Mouse (Mus musculus) bone marrow macrophage, adult 2 months (primary cell): ENCODE measurements around the gene Tjp1.

ENCODE experiments used
- CTCF ChIP-seq: IDR thresholded peaks from 2 replicates; pipeline ENCODE4 v1.5.1; 2012; ENCODE audit warnings: low read depth, mild to moderate bottlenecking, low read length, moderate library complexity
- POLR2A ChIP-seq: IDR thresholded peaks from 2 replicates; pipeline ENCODE4 v1.6.1; 2012; ENCODE audit warnings: mild to moderate bottlenecking, low read depth, low read length, borderline replicate concordance

DNA sequence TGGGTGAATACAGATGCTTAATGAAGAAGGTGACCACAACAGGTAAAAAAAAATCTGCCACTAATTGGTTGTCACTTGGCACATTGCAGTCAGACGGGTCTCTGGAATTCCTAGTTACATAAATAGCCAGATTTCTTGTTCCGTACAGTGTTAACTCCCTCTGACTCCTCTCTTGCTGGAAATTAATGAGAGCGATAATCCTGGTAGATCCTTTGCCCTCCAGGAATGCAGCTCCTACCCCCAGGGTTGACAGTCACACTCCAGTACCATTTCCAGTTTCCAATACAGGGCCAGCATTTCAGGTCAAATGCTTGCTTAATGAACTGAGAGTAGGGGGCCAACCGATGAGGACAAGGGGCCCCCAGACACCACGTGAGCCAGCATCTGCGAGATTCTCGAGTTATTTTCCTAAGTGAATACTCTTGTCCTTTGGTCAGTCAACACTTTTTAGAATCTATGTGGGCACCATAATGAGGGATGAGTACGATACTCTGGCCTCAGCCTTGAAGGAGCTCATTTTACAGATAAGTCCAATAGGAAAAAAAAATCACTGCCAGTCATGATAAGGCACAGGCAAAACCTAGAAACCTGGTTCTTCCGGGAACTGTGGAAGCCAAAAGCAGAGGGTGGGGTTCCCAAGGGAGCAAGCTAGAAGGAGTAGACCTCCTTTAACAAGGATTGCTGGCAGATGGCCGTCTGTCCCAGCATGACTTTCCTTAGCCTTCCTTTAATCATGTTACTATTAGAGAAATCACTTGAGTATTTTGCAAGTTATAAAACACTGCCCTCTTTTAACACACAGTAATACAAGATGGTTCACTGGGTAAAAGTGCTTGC lies 24.9 kb downstream of the Tjp1 start:
- no peak for TF ChIP-seq CTCF
- no peak for TF ChIP-seq POLR2A
